Mouse (Mus musculus): ENCODE data around the gene Urb1.

Gene Urb1

GRCm38 (mm10) chr16:90822981-90823380 lies 12.8 kb upstream of the Urb1 start:
- no peak for DNase-seq (ENCODE audit: low spot score)

GRCm38 (mm10) chr16:90822284-90822935 lies 12.2 kb upstream of the Urb1 start:
- no peak for DNase-seq (ENCODE audit: low spot score)

GRCm38 (mm10) chr16:90821046-90821697 lies 11.0 kb upstream of the Urb1 start:
- peak; percentile 22 for DNase-seq (ENCODE audit: low spot score)

- no peak for DNase-seq (ENCODE audit: low spot score)
These were observed 10.1 kb upstream of the Urb1 start for GRCm38 (mm10) chr16:90820326-90820725.

- no peak for DNase-seq (ENCODE audit: low spot score)
These were observed 1.9 kb upstream of the Urb1 start for GRCm38 (mm10) chr16:90812086-90812485.

GRCm38 (mm10) chr16:90810716-90811256 lies 573 bp upstream of the Urb1 start:
- DNase-seq (ENCODE audit: low spot score): no peak

- no peak for DNase-seq (ENCODE audit: low spot score)
These were observed 5.7 kb downstream of the Urb1 start for GRCm38 (mm10) chr16:90804466-90804865.

GRCm38 (mm10) chr16:90801928-90802327 lies 8.3 kb downstream of the Urb1 start:
- no peak for DNase-seq (ENCODE audit: low spot score)

GRCm38 (mm10) chr16:90801251-90801650 lies 9.0 kb downstream of the Urb1 start:
- no peak for DNase-seq (ENCODE audit: low spot score)

- DNase-seq (ENCODE audit: low spot score): no peak
These were observed 10.4 kb downstream of the Urb1 start for GRCm38 (mm10) chr16:90799840-90800239.

- no peak for DNase-seq (ENCODE audit: low spot score)
These were observed 11.4 kb downstream of the Urb1 start for GRCm38 (mm10) chr16:90798848-90799247.

GRCm38 (mm10) chr16:90798446-90798845 lies 11.8 kb downstream of the Urb1 start:
- no peak for DNase-seq (ENCODE audit: low spot score)

- no peak for DNase-seq (ENCODE audit: low spot score)
These were observed 15.5 kb downstream of the Urb1 start for GRCm38 (mm10) chr16:90794708-90795107.

GRCm38 (mm10) chr16:90792500-90792899 lies 17.7 kb downstream of the Urb1 start:
- no peak for DNase-seq (ENCODE audit: low spot score)

GRCm38 (mm10) chr16:90792066-90792465 lies 18.1 kb downstream of the Urb1 start:
- no peak for DNase-seq (ENCODE audit: low spot score)

- no peak for DNase-seq (ENCODE audit: low spot score)
These were observed 19.3 kb downstream of the Urb1 start for GRCm38 (mm10) chr16:90790946-90791345.

- no peak for DNase-seq (ENCODE audit: low spot score)
These were observed 21.6 kb downstream of the Urb1 start for GRCm38 (mm10) chr16:90788580-90788979.

- no peak for DNase-seq (ENCODE audit: low spot score)
These were observed 25.0 kb downstream of the Urb1 start for GRCm38 (mm10) chr16:90785257-90785656.

- DNase-seq (ENCODE audit: low spot score): no peak
These were observed 26.9 kb downstream of the Urb1 start for GRCm38 (mm10) chr16:90783302-90783701.

- DNase-seq (ENCODE audit: low spot score): no peak
These were observed 30.4 kb downstream of the Urb1 start for GRCm38 (mm10) chr16:90779783-90780182.

- DNase-seq (ENCODE audit: low spot score): no peak
These were observed 34.2 kb downstream of the Urb1 start for GRCm38 (mm10) chr16:90775946-90776520.

GRCm38 (mm10) chr16:90774646-90775045 lies 35.6 kb downstream of the Urb1 start:
- DNase-seq (ENCODE audit: low spot score): no peak

- DNase-seq (ENCODE audit: low spot score): no peak
These were observed 36.0 kb downstream of the Urb1 start for GRCm38 (mm10) chr16:90774216-90774615.

All from urinary bladder, postnatal 25 days (tissue).